Mouse (Mus musculus): ENCODE measurements at regions not wholly inside any gene's neighbourhood (a gene's known extent, or its start where the extent isn't known, plus 50 kb on each side); places are given as distances from the start of the nearest gene placed in this dataset.

DNA sequence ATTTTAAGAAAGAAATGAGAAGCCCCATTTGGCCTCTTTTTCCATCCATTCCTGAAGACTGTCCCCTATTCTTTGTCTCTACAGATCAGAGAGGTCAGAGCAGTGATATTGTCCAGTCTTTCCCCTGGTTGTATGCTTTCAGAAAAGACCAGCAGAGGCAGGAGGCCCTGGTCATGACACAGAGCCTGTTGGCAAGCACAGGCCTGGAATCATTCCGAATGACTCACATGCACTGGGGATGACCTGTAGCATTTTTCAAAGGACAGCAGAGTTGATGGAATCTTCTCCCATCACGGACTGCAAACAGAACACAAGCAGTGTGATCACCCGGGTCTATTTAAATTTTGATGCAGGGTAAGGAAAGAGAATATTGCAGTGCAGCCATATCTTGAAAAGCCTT, 50.2 kb upstream of the Nxt1 start:
- 75% methylated on average over 3 of the region's 3 CpGs for WGBS

DNA sequence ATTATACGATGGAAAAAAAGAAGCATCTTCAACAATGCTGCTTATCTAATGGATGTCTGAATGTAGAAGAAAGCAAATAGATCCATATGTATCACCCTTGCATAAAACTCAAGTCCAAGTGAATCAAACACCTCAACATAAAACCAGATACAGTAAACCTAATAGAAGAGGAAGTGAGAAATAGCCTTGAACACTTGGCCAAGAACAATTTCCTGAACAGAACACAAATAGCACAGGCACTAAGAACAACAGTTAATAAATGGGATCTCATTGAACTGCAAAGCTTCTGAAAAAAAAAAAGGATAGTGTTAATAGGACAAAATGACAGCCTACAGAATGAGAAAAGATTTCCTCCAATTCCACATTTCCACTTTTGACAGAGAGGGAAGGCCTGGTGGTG, 60.5 kb upstream of the Nxt1 start:
- 73% methylated on average over 1 of the region's 1 CpGs for WGBS
- Histone ChIP-seq H3K9me3 (replicated peaks) (no peaks in the 10 kb centered on the region), H3K27me3 (no peaks in the 10 kb centered on the region), H3K4me3 (replicated peaks) (no peak overlapping the region), H3K27ac (no peak overlapping the region), H3K4me2 (no peak overlapping the region), H3K36me3 (no peaks in the 10 kb centered on the region), H3K4me1 (no peaks in the 10 kb centered on the region), H3K9ac (no peak overlapping the region)
- no peak for ATAC-seq (replicated peaks; ENCODE audit: low FRiP score)

More for the DNA sequence above, 50.2 kb upstream of the Nxt1 start:
- Histone ChIP-seq H3K36me3 (no peaks in the 10 kb centered on the region), H3K9ac (no peak overlapping the region), H3K27me3 (no peaks in the 10 kb centered on the region), H3K4me1 (no peaks in the 10 kb centered on the region), H3K4me3 (replicated peaks) (no peak overlapping the region), H3K27ac (no peak overlapping the region), H3K9me3 (replicated peaks) (no peaks in the 10 kb centered on the region), H3K4me2 (no peak overlapping the region)
- ATAC-seq (replicated peaks; ENCODE audit: low FRiP score): no peak

GRCm38 (mm10) chr2:148605425-148605930, 66.9 kb upstream of the Nxt1 start:
- WGBS: 26% methylated on average over 2 of the region's 2 CpGs
- H3K27ac ChIP-seq: no peak overlapping the region
- no peaks in the 10 kb centered on the region for H3K27me3 ChIP-seq
- H3K4me2 ChIP-seq: no peak overlapping the region
- H3K9me3 ChIP-seq (replicated peaks): no peaks in the 10 kb centered on the region
- H3K4me1 ChIP-seq: no peaks in the 10 kb centered on the region
- no peaks in the 10 kb centered on the region for H3K36me3 ChIP-seq
- H3K9ac ChIP-seq: no peak overlapping the region
- H3K4me3 ChIP-seq (replicated peaks): no peak overlapping the region
- no peak for ATAC-seq (replicated peaks; ENCODE audit: low FRiP score)

GRCm38 (mm10) chr2:148603951-148604350, 68.5 kb upstream of the Nxt1 start:
- no peak overlapping the region for H3K27ac ChIP-seq
- H3K36me3 ChIP-seq: no peaks in the 10 kb centered on the region
- H3K4me2 ChIP-seq: no peak overlapping the region
- WGBS: 60% methylated on average over 2 of the region's 2 CpGs
- H3K4me1 ChIP-seq: no peaks in the 10 kb centered on the region
- H3K9me3 ChIP-seq (replicated peaks): no peaks in the 10 kb centered on the region
- ATAC-seq (replicated peaks; ENCODE audit: low FRiP score): no peak
- no peak overlapping the region for H3K9ac ChIP-seq
- no peak overlapping the region for H3K4me3 ChIP-seq (replicated peaks)
- H3K27me3 ChIP-seq: no peaks in the 10 kb centered on the region

DNA sequence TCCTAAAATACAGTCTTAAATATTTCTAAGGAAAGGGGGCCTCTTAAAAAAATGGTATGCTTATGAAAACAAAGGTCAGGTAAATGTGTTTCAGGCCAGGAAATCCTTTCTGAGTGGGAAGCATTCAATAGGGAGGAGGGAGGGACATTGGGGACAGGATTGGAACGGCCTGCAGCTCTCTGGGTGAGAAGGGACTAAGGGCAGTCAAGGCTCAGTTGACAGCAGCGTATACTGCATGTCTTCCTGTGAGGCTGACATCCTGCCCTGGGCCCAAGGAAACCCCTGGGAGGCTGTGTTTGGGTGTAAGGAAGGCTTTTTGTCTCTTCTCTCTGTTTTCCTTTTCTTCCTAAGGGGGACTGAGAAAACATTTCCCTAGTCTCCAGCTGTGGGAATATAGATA, 69.1 kb upstream of the Nxt1 start:
- Histone ChIP-seq H3K27me3 (no peaks in the 10 kb centered on the region), H3K4me3 (replicated peaks) (no peak overlapping the region), H3K9me3 (replicated peaks) (no peaks in the 10 kb centered on the region), H3K4me1 (no peaks in the 10 kb centered on the region), H3K9ac (no peak overlapping the region), H3K4me2 (no peak overlapping the region), H3K27ac (no peak overlapping the region), H3K36me3 (no peaks in the 10 kb centered on the region)
- no peak for ATAC-seq (replicated peaks; ENCODE audit: low FRiP score)
- 32% methylated on average over 2 of the region's 2 CpGs for WGBS

DNA sequence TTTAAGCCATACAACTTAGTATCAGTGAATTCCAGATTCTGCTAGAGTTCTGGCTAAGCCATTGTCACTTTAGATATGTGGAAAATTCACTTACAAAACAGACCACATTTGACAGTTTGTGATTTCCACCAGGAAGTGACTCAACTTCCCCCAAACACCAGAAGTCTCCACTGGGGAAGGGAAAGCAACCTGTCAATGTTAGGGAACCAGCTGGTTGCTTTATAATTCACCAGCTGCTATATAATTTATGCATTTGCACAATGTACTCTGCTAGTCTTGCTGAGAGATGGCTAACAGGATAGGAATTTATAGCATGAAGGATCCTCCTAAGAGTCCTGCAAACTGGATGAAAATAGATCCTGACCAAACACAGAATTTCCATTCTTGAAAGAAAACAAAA, 72.9 kb upstream of the Nxt1 start:
- Histone ChIP-seq H3K4me1 (no peaks in the 10 kb centered on the region), H3K27me3 (no peaks in the 10 kb centered on the region), H3K4me3 (replicated peaks) (no peak overlapping the region), H3K36me3 (no peaks in the 10 kb centered on the region), H3K9me3 (replicated peaks) (no peaks in the 10 kb centered on the region), H3K9ac (no peak overlapping the region), H3K4me2 (no peak overlapping the region), H3K27ac (no peak overlapping the region)
- no peak for ATAC-seq (replicated peaks; ENCODE audit: low FRiP score)

- H3K4me2 ChIP-seq: no peak overlapping the region
- 85% methylated on average over 2 of the region's 2 CpGs for WGBS
- no peaks in the 10 kb centered on the region for H3K27me3 ChIP-seq
- no peaks in the 10 kb centered on the region for H3K4me1 ChIP-seq
- H3K36me3 ChIP-seq: no peaks in the 10 kb centered on the region
- H3K4me3 ChIP-seq (replicated peaks): no peak overlapping the region
- H3K9me3 ChIP-seq (replicated peaks): no peaks in the 10 kb centered on the region
- H3K9ac ChIP-seq: no peak overlapping the region
- H3K27ac ChIP-seq: no peak overlapping the region
- no peak for ATAC-seq (replicated peaks; ENCODE audit: low FRiP score)
Measured at GRCm38 (mm10) chr2:148596966-148597365, 75.4 kb upstream of the Nxt1 start.

DNA sequence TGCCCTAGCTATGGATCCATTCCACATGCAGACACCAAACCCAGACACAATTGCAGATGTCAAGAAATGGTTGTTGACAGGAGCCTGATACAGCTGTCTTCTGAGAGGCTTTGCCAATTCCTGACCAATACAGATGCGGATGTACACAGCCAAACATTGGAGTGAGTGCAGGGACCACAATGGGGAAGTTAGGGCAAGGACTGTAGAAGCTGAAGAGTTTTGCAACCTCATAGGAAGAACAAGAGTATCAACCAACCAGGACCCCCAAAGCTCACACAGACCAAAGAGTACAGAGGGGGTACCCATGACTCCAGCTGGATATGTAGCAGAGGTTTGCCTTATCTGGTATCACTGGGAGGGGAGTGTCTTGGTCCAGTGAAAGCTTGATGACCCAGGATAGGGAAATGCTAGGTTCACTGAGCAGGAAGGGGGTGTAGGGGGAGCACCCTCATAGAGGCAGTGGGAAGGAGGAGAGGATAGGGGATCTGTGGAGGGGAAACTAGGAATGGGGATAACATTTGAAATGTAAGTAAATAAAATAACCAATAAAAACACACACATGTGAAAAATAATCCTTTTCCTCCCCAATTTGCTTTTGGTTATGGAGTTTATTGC, 86.6 kb upstream of the Nxt1 start:
- H3K27ac ChIP-seq: no peak overlapping the region
- no peaks in the 10 kb centered on the region for H3K9me3 ChIP-seq (replicated peaks)
- no peaks in the 10 kb centered on the region for H3K36me3 ChIP-seq
- WGBS: 88% methylated on average over 1 of the region's 1 CpGs
- H3K4me1 ChIP-seq: no peaks in the 10 kb centered on the region
- H3K27me3 ChIP-seq: no peaks in the 10 kb centered on the region
- H3K4me2 ChIP-seq: no peak overlapping the region
- H3K4me3 ChIP-seq (replicated peaks): no peak overlapping the region
- no peak for ATAC-seq (replicated peaks; ENCODE audit: low FRiP score)
- no peak overlapping the region for H3K9ac ChIP-seq

DNA sequence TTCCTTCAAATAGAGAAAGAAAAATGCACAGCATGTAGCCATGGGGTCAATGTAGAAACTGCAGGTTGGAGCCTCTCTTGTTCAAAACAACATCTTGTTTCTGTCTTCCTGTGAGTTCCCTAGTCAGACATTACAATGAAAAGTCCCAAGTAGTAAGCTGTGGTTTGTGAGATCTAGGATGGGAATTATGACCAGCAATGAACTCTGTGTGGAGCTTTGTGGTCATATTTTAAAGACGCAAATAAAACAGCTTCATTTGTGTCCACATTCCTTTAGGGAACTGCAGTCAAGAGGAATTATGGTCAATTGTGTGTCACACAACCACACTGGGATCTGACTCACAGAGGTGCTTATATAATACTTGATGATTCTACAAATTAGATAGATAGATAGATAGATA, 90.2 kb upstream of the Nxt1 start:
- H3K9me3 ChIP-seq (replicated peaks): no peaks in the 10 kb centered on the region
- H3K27ac ChIP-seq: no peak overlapping the region
- no peak overlapping the region for H3K4me3 ChIP-seq (replicated peaks)
- H3K4me2 ChIP-seq: no peak overlapping the region
- 74% methylated on average over 1 of the region's 1 CpGs for WGBS
- H3K9ac ChIP-seq: no peak overlapping the region
- no peaks in the 10 kb centered on the region for H3K27me3 ChIP-seq
- no peaks in the 10 kb centered on the region for H3K4me1 ChIP-seq
- no peak for ATAC-seq (replicated peaks; ENCODE audit: low FRiP score)
- no peaks in the 10 kb centered on the region for H3K36me3 ChIP-seq

DNA sequence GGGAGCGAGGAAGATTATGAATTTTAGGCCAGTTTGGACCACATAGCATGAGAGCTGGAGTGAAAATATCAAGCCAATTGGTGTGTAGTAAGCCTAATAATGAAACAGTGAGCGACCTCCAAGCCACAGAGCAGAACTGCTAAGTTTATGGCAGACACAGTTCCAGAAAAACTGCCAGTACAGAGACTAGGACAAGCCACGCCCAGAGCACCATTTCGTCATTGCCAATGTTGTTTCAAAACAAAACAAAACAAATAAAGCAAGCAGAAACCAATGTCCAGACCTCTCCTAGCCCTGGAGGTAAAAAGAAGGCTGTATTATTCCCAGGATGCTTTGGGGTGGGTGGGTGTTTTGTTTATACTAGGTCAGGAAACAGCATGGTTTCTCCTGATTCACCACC, 90.7 kb upstream of the Nxt1 start:
- H3K36me3 ChIP-seq: no peaks in the 10 kb centered on the region
- WGBS: 79% methylated on average over 4 of the region's 4 CpGs
- no peak for ATAC-seq (replicated peaks; ENCODE audit: low FRiP score)
- no peaks in the 10 kb centered on the region for H3K4me1 ChIP-seq
- no peak overlapping the region for H3K4me2 ChIP-seq
- no peak overlapping the region for H3K9ac ChIP-seq
- H3K9me3 ChIP-seq (replicated peaks): no peaks in the 10 kb centered on the region
- no peak overlapping the region for H3K4me3 ChIP-seq (replicated peaks)
- H3K27me3 ChIP-seq: no peaks in the 10 kb centered on the region
- H3K27ac ChIP-seq: no peak overlapping the region

- Histone ChIP-seq H3K36me3 (no peaks in the 10 kb centered on the region), H3K27me3 (no peaks in the 10 kb centered on the region), H3K9ac (no peak overlapping the region), H3K4me3 (replicated peaks) (no peak overlapping the region), H3K4me1 (no peaks in the 10 kb centered on the region), H3K27ac (no peak overlapping the region), H3K4me2 (no peak overlapping the region), H3K9me3 (replicated peaks) (no peaks in the 10 kb centered on the region)
- WGBS: 48% methylated on average over 7 of the region's 7 CpGs
- ATAC-seq (replicated peaks; ENCODE audit: low FRiP score): peak; percentile 43; the same call in 1 of the 2 replicates
Measured at GRCm38 (mm10) chr2:148580286-148580966, 92.0 kb upstream of the Nxt1 start.

- H3K4me1 ChIP-seq: no peaks in the 10 kb centered on the region
- no peaks in the 10 kb centered on the region for H3K9me3 ChIP-seq (replicated peaks)
- H3K9ac ChIP-seq: no peak overlapping the region
- no peaks in the 10 kb centered on the region for H3K27me3 ChIP-seq
- no peaks in the 10 kb centered on the region for H3K36me3 ChIP-seq
- WGBS: 19% methylated on average over 2 of the region's 2 CpGs
- no peak for ATAC-seq (replicated peaks; ENCODE audit: low FRiP score)
- no peak overlapping the region for H3K4me2 ChIP-seq
- H3K4me3 ChIP-seq (replicated peaks): no peak overlapping the region
- H3K27ac ChIP-seq: no peak overlapping the region
Measured at GRCm38 (mm10) chr2:148579564-148579963, 92.8 kb upstream of the Nxt1 start.

DNA sequence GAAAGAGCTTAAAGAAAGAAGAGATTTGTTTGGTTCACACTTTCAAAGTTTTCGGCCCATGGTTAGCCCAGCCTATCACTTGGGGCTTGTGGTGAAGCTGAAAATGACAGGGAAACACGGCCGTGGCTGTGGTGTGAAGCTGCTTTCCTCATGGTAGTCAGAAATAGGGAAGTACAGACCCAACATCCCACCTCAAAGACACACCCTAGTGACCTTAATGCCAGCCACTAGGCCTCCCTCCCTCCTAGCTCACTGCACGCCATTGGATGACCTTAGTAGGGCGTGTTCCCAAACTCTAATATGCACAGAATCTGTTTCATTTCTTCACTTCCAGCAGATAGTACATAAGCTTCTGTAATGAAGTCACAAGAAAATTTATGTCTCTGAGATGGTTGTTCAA, 93.4 kb upstream of the Nxt1 start:
- Histone ChIP-seq H3K27me3 (no peaks in the 10 kb centered on the region), H3K4me1 (no peaks in the 10 kb centered on the region), H3K9ac (no peak overlapping the region), H3K4me2 (no peak overlapping the region), H3K36me3 (no peaks in the 10 kb centered on the region), H3K27ac (no peak overlapping the region), H3K4me3 (replicated peaks) (no peak overlapping the region), H3K9me3 (replicated peaks) (no peaks in the 10 kb centered on the region)
- 75% methylated on average over 5 of the region's 5 CpGs for WGBS
- no peak for ATAC-seq (replicated peaks; ENCODE audit: low FRiP score)

Data from kidney, embryonic 15.5 days (tissue).